Mouse (Mus musculus) spleen, adult 2 months (tissue): ENCODE data around the gene Gm11213.

Source experiments
- CTCF ChIP-seq: fragments of 200-500 bp; IDR thresholded peaks from 2 replicates; pipeline ENCODE4 v1.5.1; 2011; ENCODE audit warnings: mild to moderate bottlenecking, inconsistent platforms; ENCODE audit not compliant: insufficient read depth, insufficient read length, insufficient replicate concordance; ENCODE audit errors: extremely low read depth
- POLR2A ChIP-seq: fragments of 200-500 bp; IDR thresholded peaks from 2 replicates; pipeline ENCODE4 v1.6.1; 2011; ENCODE audit warnings: low read depth, low read length, inconsistent platforms

DNA sequence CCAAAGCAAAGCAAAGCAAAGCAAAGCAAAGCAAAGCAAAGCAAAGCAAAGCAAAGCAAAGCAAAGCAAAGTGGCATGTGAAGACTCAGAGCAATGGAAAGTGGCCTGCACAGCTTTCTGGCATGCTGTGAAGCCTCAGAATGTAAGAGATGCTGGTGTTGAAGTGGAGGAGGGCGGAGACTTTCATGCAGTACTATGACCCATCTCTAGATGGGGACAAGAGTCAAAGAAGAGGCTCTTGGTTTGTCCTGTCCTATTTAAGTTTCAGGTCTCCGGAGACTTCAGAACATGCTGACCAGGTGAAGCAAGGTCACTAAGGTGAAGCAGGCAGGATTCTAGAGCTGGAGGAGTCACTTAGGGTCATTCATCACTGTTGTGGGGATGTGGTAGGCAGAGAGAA is 16.8 kb upstream of the Gm11213 start:
- TF ChIP-seq CTCF (no peak), POLR2A (no peak)
